Mouse (Mus musculus): ENCODE results near the gene Gm21954. TPM values are rescaled to one million over a fixed set of nuclear protein-coding genes. Genes with fewer than 3 reads are reported as not detected.
A peak's percentile ranks its signal among the peaks of the same experiment; 100 is the strongest.

Gm21954 gene
- polyA plus RNA-seq, 1 experiment from 2014 or later, result not detected

DNA sequence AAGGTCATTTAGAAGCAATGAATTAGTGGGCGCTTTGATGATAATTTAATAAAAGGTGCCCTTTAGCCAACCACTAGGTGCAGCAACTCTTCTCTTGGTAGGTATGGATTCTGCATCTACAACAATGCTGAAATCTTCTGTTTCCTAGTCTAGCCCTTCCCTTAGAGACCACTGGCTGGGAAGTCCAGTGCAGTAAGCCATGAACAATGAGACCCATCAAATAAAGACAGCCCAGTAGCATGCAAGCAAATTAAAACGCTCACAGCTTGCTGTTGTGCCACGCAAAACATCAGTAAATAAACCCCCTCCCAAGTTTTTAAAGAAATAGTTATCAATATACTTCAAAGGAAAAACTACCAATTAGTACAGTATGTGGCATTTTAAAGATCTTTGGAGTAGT, 10.9 kb downstream of the Gm21954 start:
- no peak for DNase-seq (ENCODE audit: low spot score)
- H3K36me3 ChIP-seq, result 0 out of 2 replicates have a peak, but pooled peaks cover 1% of the 10 kb centered on the region
- peak overlapping the region; percentile 92 for H3K27ac ChIP-seq
- H3K4me1 ChIP-seq, result peaks cover 42% of the 10 kb centered on the region
- 47% methylated on average over 3 of the region's 3 CpGs for WGBS
- H3K9me3 ChIP-seq (replicated peaks), result no peaks in the 10 kb centered on the region
- peak overlapping the region; percentile 51 for H3K4me3 ChIP-seq
- no peaks in the 10 kb centered on the region for H3K27me3 ChIP-seq (ENCODE audit: low read depth, poor library complexity, severe bottlenecking)

- no peaks in the 10 kb centered on the region for H3K36me3 ChIP-seq
- 93% methylated on average over 2 of the region's 2 CpGs for WGBS
- H3K27me3 ChIP-seq (ENCODE audit: low read depth, poor library complexity, severe bottlenecking), result no peaks in the 10 kb centered on the region
Observed at GRCm38 (mm10) chr3:55452464-55452863, 19.5 kb downstream of the Gm21954 start.

DNA sequence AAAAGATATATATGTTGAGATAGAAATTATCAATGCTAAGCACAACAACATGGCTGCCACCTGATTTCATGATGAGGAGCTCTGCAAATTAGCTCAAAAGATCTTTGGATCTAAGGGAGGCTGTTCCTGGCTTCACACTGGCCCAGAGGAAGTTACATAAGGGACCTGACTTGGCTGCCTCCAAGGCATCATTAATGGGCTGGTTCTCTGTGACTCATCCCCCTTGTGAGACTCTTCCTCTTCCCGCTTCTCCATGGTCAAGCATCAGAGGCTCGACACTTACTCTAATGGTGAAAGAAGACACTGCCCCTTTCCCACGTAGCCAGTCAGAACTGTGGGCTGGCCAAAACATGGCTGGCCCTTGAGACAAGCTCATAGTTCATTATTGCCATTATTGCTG, 20.1 kb downstream of the Gm21954 start:
- Histone ChIP-seq H3K36me3 (no peaks in the 10 kb centered on the region), H3K27ac (no peak overlapping the region), H3K4me1 (peaks cover 5% of the 10 kb centered on the region), H3K27me3 (ENCODE audit: low read depth, poor library complexity, severe bottlenecking) (no peaks in the 10 kb centered on the region), H3K4me3 (no peak overlapping the region), H3K9me3 (replicated peaks) (no peaks in the 10 kb centered on the region)
- DNase-seq (ENCODE audit: low spot score), result no peak
- WGBS, result 80% methylated on average over 3 of the region's 3 CpGs

More at GRCm38 (mm10) chr3:55452464-55452863, 19.5 kb downstream of the Gm21954 start:
- H3K4me3 ChIP-seq, result no peak overlapping the region
- DNase-seq (ENCODE audit: low spot score), result no peak
- H3K9me3 ChIP-seq (replicated peaks), result no peaks in the 10 kb centered on the region
- peaks cover 5% of the 10 kb centered on the region for H3K4me1 ChIP-seq
- no peak overlapping the region for H3K27ac ChIP-seq

GRCm38 (mm10) chr3:55451035-55451434, 21.0 kb downstream of the Gm21954 start:
- 94% methylated on average over 14 of the region's 14 CpGs for WGBS
- Histone ChIP-seq H3K4me1 (peaks cover 5% of the 10 kb centered on the region), H3K9me3 (replicated peaks) (no peaks in the 10 kb centered on the region)

DNA sequence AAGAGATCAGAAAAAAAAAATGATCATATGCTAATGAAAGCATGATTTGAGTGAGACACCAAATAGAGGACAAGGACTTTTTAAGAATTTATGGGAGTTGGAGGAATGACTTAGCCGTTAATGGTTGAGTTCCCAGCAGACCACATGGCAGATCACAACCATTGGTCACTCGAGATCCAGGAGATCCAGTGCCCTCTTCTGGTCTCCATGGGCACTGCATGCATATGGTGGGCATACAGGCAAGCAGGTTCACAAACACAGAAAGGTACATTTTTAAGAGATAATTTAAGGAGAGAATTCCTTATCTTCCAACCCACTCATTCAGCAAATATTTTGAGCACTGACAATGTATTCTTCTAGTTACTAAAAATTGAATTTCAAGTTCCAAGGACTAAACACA, 22.9 kb downstream of the Gm21954 start:
- WGBS, result 97% methylated on average over 2 of the region's 2 CpGs
- Histone ChIP-seq H3K36me3 (no peaks in the 10 kb centered on the region), H3K27me3 (ENCODE audit: low read depth, poor library complexity, severe bottlenecking) (no peaks in the 10 kb centered on the region), H3K27ac (no peak overlapping the region), H3K4me3 (no peak overlapping the region), H3K9me3 (replicated peaks) (no peaks in the 10 kb centered on the region), H3K4me1 (peaks cover 5% of the 10 kb centered on the region)
- no peak for DNase-seq (ENCODE audit: low spot score)

More at GRCm38 (mm10) chr3:55451035-55451434, 21.0 kb downstream of the Gm21954 start:
- Histone ChIP-seq H3K4me3 (no peak overlapping the region), H3K27ac (no peak overlapping the region), H3K36me3 (no peaks in the 10 kb centered on the region), H3K27me3 (ENCODE audit: low read depth, poor library complexity, severe bottlenecking) (no peaks in the 10 kb centered on the region)
- no peak for DNase-seq (ENCODE audit: low spot score)

GRCm38 (mm10) chr3:55447486-55448460, 24.2 kb downstream of the Gm21954 start:
- Histone ChIP-seq H3K4me3 (no peak overlapping the region), H3K9me3 (replicated peaks) (no peaks in the 10 kb centered on the region), H3K36me3 (no peaks in the 10 kb centered on the region), H3K27me3 (ENCODE audit: low read depth, poor library complexity, severe bottlenecking) (no peaks in the 10 kb centered on the region), H3K4me1 (peaks cover 5% of the 10 kb centered on the region), H3K27ac (peak overlapping the region; percentile 36; the same call in 1 of the 2 replicates)
- 85% methylated on average over 5 of the region's 5 CpGs for WGBS
- DNase-seq (ENCODE audit: low spot score), result no peak

DNA sequence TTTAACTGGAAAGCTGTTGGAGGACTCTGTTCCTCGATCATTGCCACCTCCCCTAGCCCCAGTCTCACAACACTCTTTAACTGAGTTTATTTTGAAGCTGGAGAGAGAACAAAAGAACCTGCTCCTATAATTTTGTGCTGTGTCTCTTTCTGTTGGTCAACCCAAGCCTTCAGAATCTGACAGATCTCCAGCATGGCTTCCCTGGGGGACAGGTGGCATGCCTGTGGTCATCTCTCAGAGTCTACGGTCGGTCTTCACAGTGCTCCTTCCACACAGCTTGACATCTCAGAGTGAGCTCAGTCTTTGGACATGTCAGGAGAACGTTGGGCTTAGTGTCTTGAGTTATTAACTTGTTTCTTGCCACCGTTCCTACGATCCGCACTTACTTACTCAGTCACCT, 25.3 kb downstream of the Gm21954 start:
- Histone ChIP-seq H3K9me3 (replicated peaks) (no peaks in the 10 kb centered on the region), H3K36me3 (no peaks in the 10 kb centered on the region), H3K4me1 (peaks cover 5% of the 10 kb centered on the region), H3K4me3 (no peak overlapping the region), H3K27me3 (ENCODE audit: low read depth, poor library complexity, severe bottlenecking) (no peaks in the 10 kb centered on the region), H3K27ac (no peak overlapping the region)
- DNase-seq (ENCODE audit: low spot score), result no peak
- WGBS, result 93% methylated on average over 7 of the region's 7 CpGs

GRCm38 (mm10) chr3:55443725-55444124, 28.3 kb downstream of the Gm21954 start:
- Histone ChIP-seq H3K4me3 (no peak overlapping the region), H3K27ac (no peak overlapping the region), H3K4me1 (peaks cover 19% of the 10 kb centered on the region), H3K27me3 (ENCODE audit: low read depth, poor library complexity, severe bottlenecking) (no peaks in the 10 kb centered on the region), H3K9me3 (replicated peaks) (no peaks in the 10 kb centered on the region), H3K36me3 (no peaks in the 10 kb centered on the region)
- WGBS, result 92% methylated on average over 2 of the region's 2 CpGs
- no peak for DNase-seq (ENCODE audit: low spot score)

- no peak overlapping the region for H3K4me3 ChIP-seq
- H3K4me1 ChIP-seq, result peaks cover 20% of the 10 kb centered on the region
- H3K27ac ChIP-seq, result no peak overlapping the region
- DNase-seq (ENCODE audit: low spot score), result no peak
- no peaks in the 10 kb centered on the region for H3K9me3 ChIP-seq (replicated peaks)
- no peaks in the 10 kb centered on the region for H3K36me3 ChIP-seq
- H3K27me3 ChIP-seq (ENCODE audit: low read depth, poor library complexity, severe bottlenecking), result no peaks in the 10 kb centered on the region
- whole genome bisulfite sequencing, result 92% methylated on average over 8 of the region's 8 CpGs
Observed at GRCm38 (mm10) chr3:55443271-55443670, 28.7 kb downstream of the Gm21954 start.

DNA sequence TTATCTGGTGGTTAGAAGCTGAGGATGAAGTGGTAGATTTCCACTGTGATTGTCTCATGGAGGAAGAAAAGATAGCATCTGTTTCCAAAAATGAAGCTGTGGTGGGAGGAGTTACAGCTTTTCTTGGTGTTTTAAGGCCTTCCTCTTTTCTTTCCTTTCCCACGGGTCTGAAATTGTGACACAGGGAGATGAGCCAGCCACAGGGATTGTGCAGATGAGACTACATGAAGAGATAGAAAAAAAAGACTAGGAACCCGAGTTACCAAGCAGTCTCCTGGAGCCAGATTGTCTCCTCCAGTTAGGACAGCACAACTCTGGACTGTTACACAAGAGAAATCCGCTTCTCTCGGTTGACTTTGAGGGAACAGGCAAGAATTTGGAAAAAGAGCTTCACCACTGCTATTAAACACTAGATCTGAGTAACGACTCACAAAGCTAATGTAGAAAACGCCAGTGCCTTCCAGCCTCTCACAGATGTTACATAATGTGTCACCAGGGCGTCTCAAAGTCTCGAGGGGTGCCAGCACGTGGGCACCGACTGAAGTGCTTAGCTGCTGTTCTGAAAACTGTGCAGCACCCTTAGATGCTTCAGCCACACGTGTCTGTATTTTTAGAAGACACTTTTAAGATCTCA, 29.9 kb downstream of the Gm21954 start:
- no peaks in the 10 kb centered on the region for H3K9me3 ChIP-seq (replicated peaks)
- peaks cover 15% of the 10 kb centered on the region for H3K4me1 ChIP-seq
- no peak for DNase-seq (ENCODE audit: low spot score)
- H3K36me3 ChIP-seq, result no peaks in the 10 kb centered on the region
- H3K4me3 ChIP-seq, result no peak overlapping the region
- WGBS, result 84% methylated on average over 11 of the region's 11 CpGs
- no peak overlapping the region for H3K27ac ChIP-seq
- H3K27me3 ChIP-seq (ENCODE audit: low read depth, poor library complexity, severe bottlenecking), result no peaks in the 10 kb centered on the region

- WGBS, result 64% methylated on average over 8 of the region's 8 CpGs
- DNase-seq (ENCODE audit: low spot score), result no peak
- H3K9me3 ChIP-seq (replicated peaks), result no peaks in the 10 kb centered on the region
- no peak overlapping the region for H3K27ac ChIP-seq
- peaks cover 23% of the 10 kb centered on the region for H3K4me1 ChIP-seq
- H3K36me3 ChIP-seq, result no peaks in the 10 kb centered on the region
- no peak overlapping the region for H3K4me3 ChIP-seq
- no peaks in the 10 kb centered on the region for H3K27me3 ChIP-seq (ENCODE audit: low read depth, poor library complexity, severe bottlenecking)
Observed at GRCm38 (mm10) chr3:55440342-55440741, 31.7 kb downstream of the Gm21954 start.

DNA sequence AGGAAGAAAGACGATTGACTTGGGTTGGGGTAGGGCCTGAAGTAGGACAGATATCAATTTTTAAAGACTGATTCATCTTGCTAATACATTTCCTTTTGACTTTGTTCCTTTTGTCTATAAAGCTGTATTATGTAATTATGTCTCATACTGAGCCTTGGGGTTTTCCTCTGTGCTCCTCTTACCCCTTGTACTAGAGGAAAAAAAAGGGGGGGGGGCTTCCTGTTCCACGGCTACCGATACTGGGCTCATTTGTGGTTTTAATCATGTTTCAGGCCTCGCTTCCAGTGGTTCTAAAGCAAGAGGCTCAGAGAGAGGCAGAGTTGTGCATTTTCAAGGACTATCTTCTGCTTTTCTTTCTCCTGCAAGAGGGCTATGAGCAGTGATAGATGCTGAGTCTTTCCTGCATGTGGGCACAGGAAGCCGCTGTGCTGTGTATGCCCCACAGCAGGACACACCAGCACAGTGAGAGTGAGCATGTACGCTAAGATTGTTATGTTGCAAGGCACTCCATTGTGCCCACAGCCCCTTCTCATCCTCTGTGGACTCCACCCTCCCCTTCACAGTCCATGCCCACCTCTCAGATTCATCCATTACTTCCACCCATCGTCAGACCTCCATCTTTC, 33.1 kb downstream of the Gm21954 start:
- H3K4me3 ChIP-seq, result no peak overlapping the region
- H3K4me1 ChIP-seq, result peaks cover 29% of the 10 kb centered on the region
- 85% methylated on average over 7 of the region's 7 CpGs for WGBS
- DNase-seq (ENCODE audit: low spot score), result no peak
- peak overlapping the region; percentile 38; the same call in 1 of the 2 replicates for H3K27ac ChIP-seq
- no peaks in the 10 kb centered on the region for H3K36me3 ChIP-seq
- no peaks in the 10 kb centered on the region for H3K27me3 ChIP-seq (ENCODE audit: low read depth, poor library complexity, severe bottlenecking)
- H3K9me3 ChIP-seq (replicated peaks), result no peaks in the 10 kb centered on the region

DNA sequence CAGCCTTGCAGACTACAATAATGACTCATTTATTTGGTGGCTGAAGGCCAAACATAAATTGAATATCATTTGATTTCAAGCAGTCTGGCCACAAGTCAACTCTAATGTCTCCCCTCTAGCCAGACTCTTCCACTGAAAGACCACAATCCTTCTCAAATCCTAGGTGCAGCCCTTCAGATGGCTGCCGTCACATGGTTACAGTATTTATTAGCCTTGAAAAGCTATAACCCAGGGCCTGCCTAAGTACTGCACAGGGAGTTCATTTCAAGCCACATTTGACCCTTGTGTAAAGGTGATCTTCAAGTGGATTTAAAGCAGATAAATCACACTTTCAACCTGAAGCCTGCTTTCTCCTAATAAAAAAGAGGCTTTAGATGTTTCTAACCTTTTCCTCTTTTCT, 37.7 kb downstream of the Gm21954 start:
- H3K27ac ChIP-seq, result no peak overlapping the region

More for the DNA sequence above, 37.7 kb downstream of the Gm21954 start:
- H3K4me3 ChIP-seq, result no peak overlapping the region
- no peak for DNase-seq (ENCODE audit: low spot score)
- H3K27me3 ChIP-seq (ENCODE audit: low read depth, poor library complexity, severe bottlenecking), result no peaks in the 10 kb centered on the region
- no peaks in the 10 kb centered on the region for H3K36me3 ChIP-seq
- H3K4me1 ChIP-seq, result peaks cover 20% of the 10 kb centered on the region
- no peaks in the 10 kb centered on the region for H3K9me3 ChIP-seq (replicated peaks)
- WGBS, result 46% methylated on average over 1 of the region's 1 CpGs
